Mouse (Mus musculus): Measurements from ENCODE around the gene Pmel. TPM values are rescaled to one million over a fixed set of nuclear protein-coding genes. Genes with fewer than 3 reads are reported as not detected.
A peak's percentile ranks its signal among the peaks of the same experiment; 100 is the strongest.
"Not testable (repeated sequence)": the region's sequence is repeated elsewhere in the genome, so short reads cannot be mapped to it uniquely, and the experiment has no call there.

The Pmel gene
- total RNA-seq, 1 experiment from 2014 or later, result not detected

DNA sequence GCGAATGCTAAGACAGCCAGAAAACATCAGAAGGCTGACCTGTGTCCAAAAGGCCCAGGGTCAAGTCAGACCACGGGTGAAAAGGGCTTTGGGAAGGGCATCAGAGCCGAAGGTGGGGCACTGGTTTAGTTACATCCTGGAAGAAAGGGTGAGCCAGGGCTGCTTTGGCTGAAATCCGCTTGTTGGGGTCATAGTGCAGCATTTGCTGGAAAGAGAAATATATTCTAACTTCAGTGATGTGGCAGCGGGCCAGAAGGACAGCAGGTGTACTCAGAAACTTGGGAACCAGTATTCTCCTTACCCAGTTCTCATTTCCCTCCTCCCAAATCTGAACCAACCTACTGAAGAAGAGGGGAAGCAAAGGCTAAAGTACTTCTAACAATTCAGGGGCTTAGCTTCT is 5.0 kb upstream of the Pmel start:
- no peak for ATAC-seq (replicated peaks; ENCODE audit: insufficient number of reproducible peaks, low FRiP score, low TSS enrichment, poor library complexity, severe bottlenecking)

DNA sequence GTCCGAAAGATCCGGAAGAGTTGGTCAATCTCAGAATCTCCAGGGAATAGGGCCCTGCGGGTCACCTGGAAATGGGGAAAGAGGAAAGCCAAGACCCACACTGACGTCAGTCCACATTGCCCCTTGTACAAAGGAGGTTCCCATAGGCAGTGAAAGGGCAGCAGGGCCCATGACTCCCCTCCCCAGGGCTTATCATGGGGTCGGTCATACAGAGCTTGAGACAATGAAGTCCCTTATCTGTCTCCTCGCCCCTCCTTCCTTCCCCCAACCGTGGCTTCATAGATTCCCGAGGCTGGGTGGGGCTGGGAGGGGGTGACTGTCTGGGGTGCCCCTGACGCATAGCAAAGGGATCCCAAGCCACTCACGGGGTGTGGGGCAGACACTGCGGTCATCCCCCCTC is 4.4 kb upstream of the Pmel start:
- no peak for ATAC-seq (replicated peaks; ENCODE audit: insufficient number of reproducible peaks, low FRiP score, low TSS enrichment, poor library complexity, severe bottlenecking)

DNA sequence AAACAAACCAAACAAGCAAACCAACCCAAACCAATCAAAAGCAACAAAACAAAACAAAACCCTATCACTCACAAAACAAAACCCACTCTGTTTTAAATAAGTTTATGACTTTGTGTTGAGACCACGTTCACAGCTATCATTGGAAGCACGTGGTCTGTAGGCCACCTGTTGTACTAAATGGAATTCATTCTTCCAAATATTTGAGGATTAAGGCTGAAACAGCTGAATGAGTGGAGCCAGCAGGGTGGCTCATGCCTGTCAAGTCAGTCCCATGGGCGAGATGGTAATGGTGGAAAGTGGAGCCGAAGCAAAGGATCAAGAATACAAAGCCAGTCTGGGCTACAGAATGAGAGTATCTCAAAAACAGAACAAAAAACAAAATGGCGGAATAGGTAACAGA is 3.3 kb upstream of the Pmel start:
- ATAC-seq (replicated peaks; ENCODE audit: insufficient number of reproducible peaks, low FRiP score, low TSS enrichment, poor library complexity, severe bottlenecking), result no peak

DNA sequence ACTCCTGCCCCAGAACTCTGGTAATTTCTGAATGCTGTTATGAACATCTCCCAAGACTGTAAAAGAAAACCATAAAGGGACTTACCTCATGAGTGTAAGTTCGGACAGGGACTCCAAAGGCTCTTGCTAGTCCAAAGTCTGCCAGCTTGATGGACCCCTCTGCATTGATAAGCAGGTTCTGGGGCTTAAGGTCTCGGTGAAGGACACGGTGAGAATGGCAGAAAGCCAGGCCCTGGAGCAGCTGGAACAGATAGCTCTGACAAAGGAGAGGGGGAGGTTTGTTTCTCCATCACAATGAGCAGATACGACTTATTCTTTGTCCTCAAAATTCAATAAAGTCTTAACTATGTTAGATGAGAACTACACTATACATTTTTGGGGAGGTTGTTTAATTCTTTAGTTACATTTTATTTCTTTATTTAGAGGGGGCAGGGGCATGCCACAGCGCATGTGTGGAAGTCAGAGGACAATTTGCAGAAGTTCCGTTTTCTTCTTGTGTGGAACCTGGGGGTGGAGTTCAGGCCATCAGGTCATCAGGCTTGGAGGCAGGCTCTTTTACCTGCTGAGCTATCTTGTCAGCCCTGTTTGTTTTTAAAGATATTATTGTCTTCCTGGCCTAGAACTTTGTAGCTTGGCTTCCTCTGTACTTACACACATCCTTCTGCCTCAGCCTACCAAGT is 1.5 kb upstream of the Pmel start:
- no peak for ATAC-seq (replicated peaks; ENCODE audit: insufficient number of reproducible peaks, low FRiP score, low TSS enrichment, poor library complexity, severe bottlenecking)

DNA sequence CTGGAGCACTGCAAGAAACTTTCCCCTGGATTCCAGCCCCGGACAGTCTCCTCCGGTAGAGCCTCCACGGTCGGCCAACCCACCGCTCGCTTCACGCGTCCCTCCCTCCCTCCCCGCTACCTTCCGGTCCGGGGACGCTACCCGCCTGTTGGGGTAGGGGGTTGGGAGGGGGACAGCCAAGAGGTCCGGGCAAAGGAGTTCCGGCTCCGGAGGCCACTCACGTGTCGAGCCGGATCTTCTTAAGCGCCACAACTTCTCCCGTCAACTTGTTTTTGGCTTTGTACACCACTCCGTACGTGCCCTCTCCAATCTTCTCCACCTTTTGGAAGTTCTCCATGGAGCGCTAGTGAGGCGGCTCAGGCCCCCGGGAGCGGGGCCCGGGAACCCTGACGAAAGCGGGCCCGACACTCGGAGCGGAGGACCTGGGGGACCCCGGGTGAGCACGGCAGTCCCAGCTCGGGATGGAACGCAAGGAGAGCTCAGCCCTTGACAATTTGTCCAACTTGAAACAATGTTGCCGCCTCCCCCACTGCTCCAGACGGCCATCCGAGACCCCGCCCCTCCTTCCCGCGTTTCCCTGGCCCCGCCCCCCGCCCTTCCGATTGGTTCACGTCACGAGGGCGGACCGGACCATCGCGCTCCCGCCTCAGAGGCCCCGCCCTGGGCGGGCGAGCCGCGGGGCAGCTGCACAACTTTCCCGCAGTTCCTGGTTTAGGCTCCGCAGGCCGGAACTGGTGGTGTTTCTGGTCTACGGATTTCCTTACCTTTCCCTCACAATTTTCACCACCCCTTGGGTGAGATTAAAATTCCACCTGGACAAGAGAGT is 709 bp downstream of the Pmel start, which contains the start of gene Cdk2:
Gene Cdk2, minus strand, starts transcription at position 541 of the 826 bp plus-strand sequence.
- ATAC-seq (replicated peaks; ENCODE audit: insufficient number of reproducible peaks, low FRiP score, low TSS enrichment, poor library complexity, severe bottlenecking), result peak; percentile 73

DNA sequence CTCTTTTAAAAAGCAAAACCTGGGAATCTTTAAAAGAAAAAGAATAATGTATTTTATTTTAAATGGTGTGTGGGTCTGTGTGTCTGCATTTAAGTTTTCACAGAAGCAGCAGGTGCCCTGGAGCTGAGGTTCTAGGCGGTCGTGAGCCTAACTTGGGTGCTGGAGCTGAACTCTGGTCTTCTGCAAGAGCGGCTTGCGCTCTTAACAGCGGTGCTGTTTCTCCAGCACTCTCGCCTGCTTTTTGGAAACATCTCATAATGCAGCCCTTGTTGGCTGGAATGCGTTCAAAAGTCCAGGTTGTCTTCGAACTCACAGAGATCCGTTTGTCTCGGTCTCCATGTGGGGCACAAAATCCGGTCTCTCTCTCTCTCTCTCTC is 1.3 kb downstream of the Pmel start:
- ATAC-seq (replicated peaks; ENCODE audit: insufficient number of reproducible peaks, low FRiP score, low TSS enrichment, poor library complexity, severe bottlenecking), result no peak

DNA sequence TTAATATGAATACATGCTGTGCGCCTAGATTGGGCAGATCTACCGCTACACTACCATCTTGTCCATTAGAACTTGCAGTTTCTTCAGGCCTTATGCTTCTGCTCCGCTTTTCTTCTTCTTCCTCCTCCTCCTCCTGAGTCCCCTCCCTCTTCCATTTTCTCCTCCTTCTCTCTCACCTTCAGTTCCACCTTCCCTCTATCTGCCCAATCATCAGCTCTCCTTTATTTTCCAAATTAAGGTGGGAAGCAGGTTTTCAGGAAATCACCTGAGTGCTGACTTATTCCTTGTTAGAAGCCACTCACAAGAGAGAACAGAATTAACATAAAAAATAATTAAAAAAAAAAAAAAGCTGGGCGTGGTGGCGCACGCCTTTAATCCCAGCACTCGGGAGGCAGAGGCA is 7.3 kb downstream of the Pmel start:
- not testable (repeated sequence) for ATAC-seq (replicated peaks; ENCODE audit: insufficient number of reproducible peaks, low FRiP score, low TSS enrichment, poor library complexity, severe bottlenecking)

DNA sequence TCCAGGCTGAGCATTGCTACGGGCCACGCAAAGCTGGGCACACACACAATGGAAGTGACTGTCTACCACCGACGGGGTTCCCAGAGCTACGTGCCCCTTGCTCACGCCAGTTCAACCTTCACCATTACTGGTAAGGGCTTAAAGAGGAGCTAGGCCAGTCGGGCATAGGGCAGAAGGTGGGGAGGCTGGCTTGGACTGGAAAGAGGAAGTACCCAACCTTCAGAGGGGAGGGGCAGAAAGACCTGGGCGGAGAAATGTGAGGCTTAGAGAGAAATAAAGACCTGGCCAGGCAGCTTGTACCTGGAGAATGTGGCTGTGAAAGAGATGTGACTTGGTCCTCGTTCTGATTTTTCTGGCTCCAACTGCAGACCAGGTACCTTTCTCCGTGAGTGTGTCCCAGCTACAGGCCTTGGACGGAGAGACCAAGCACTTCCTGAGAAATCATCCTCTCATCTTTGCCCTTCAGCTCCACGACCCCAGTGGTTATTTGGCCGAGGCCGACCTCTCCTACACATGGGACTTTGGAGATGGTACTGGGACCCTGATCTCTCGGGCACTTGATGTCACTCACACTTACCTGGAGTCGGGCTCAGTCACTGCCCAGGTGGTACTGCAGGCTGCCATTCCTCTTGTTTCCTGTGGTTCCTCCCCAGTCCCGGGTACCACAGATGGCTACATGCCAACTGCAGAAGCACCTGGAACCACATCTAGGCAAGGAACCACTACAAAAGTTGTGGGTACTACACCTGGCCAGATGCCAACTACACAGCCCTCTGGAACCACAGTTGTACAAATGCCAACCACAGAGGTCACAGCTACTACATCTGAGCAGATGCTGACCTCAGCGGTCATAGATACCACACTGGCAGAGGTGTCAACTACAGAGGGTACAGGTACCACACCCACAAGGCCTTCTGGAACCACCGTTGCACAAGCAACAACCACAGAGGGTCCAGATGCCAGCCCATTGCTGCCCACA is 11.9 kb downstream of the Pmel start:
- peak; percentile 82 for ATAC-seq (replicated peaks; ENCODE audit: insufficient number of reproducible peaks, low FRiP score, low TSS enrichment, poor library complexity, severe bottlenecking)

DNA sequence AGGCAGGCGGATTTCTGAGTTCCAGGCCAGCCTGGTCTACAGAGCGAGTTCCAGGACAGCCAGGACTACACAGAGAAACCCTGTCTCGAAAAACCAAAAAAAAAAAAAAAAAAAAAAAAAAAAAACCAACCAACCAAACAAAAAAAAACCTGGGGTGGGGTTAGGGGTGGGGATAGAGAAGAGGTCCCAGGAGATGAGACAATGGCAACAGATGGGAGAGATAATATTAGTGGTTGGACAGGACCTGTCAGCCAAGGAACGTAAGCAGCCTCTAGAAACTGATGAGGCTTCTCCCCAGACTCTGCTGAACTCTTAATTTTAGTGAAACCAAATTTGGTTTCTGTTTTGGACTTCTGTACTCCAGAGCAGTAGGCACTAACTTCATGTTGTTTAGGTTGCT is 21.5 kb downstream of the Pmel start:
- not testable (repeated sequence) for ATAC-seq (replicated peaks; ENCODE audit: insufficient number of reproducible peaks, low FRiP score, low TSS enrichment, poor library complexity, severe bottlenecking)

DNA sequence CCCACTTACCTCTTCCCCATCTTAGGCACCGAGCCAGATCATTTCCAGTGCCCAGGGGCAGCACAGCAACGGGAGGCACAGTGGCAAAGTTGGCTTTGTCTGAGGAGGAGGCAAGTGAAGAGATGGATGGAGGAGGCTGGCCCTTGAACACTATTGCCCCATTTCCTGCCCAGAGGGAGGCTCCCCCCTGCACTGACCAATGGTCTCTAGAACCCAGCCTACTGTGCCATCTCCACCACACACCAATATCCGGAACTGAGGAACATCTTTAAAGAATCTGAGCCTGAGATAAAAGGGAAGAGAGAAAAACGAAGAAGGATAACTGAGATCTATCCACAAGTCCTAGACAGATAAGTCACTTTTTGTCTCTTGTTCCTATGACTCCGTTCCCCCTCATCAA is 24.1 kb downstream of the Pmel start:
- no peak for ATAC-seq (replicated peaks; ENCODE audit: insufficient number of reproducible peaks, low FRiP score, low TSS enrichment, poor library complexity, severe bottlenecking)

DNA sequence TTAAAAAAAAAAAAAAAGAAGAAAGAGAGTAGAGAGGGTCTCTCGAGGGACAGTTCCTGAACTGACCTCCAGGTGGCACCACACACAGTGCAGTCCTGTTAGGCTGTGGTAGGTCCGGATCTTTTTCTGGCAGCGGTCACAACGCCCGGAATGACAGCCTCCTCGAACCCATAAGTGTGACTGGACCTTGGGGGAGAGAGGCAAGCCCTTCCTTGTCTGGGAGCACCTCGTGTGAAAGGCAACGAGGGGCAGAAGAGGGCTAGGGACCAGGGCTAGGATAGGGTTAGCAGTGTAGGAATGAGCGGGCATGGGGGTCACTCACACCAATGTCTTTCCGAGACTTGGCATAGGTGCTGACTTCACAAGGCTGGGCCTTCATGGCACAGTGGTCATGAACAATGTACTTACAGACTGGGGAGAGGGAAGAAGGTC is 27.0 kb downstream of the Pmel start:
- ATAC-seq (replicated peaks; ENCODE audit: insufficient number of reproducible peaks, low FRiP score, low TSS enrichment, poor library complexity, severe bottlenecking), result peak; percentile 77

DNA sequence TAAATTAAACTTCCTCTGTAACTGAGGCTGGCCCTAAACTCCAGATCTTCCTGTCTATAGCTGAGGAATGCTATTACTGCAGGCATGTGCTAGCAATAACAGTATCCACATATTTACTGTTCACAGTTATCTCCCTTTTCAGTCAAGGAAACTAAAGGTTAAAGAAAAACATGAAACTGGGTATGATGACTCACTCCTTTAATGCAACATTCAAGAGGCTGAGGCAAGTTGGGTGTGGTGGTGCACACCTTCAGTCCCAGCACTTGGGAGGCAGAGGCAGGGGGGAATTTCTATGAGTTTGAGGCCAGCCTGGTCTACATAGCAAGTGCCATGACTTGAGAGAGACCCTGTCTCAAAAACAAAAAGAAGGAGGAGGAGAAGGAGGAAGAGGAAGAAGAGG is 28.0 kb downstream of the Pmel start:
- ATAC-seq (replicated peaks; ENCODE audit: insufficient number of reproducible peaks, low FRiP score, low TSS enrichment, poor library complexity, severe bottlenecking), result no peak

DNA sequence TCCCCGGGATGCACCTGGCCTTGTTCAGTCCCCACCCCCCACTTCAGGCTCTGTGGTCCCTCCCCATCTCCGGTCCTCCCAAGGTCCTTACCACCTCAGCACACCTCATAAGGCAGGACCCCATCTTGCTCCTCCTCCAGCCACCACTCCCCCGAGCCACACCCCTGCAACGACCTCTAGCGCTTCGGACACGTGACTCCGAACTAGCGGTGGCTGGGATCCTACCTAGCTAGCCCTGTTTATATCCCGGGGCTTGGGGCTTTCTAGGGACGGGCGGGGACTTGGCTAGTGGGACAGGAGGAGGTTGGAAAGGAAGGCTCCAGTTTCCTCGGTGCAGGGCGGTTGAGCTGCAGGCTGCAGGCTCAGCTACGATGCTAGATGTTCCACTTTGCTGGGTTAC is 33.4 kb downstream of the Pmel start:
- ATAC-seq (replicated peaks; ENCODE audit: insufficient number of reproducible peaks, low FRiP score, low TSS enrichment, poor library complexity, severe bottlenecking), result no peak

DNA sequence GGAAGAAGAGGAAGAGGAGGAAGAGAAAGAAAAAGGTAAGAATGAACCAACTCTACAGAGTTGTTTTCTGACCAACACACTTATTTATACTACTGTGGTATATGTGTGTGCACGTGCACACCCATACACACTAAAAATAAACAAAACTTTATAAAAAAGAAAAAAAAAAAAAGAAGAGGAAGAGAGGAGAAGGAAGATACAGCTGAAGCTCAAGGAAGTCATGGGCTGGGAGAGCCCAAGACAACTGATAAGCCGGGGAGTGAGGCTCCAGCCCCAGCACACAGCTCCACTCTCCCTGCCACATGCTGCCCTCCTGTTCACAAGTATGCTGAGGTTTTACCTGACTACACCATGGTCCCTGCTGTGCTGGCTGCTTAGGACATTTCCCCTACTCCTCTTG is 36.3 kb downstream of the Pmel start:
- ATAC-seq (replicated peaks; ENCODE audit: insufficient number of reproducible peaks, low FRiP score, low TSS enrichment, poor library complexity, severe bottlenecking), result no peak

DNA sequence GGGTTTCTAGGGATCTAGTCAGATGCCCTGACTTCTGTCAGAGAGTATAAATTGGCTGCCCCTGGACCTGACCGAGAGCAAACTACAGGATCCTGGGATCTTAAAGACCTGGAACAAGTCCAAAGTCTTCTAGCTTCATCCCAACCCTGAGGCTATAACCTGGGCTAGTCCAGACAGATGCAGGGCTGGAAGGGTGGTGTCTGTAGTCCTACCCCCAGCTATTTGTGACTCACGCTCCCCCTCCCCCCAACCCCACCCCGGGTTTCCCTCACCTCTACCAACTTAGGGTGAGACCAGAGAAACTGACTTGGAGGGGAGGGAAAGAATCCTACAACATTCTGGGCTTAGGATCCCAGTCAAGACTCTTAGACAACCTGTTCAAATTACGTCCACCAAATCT is 38.6 kb downstream of the Pmel start:
- ATAC-seq (replicated peaks; ENCODE audit: insufficient number of reproducible peaks, low FRiP score, low TSS enrichment, poor library complexity, severe bottlenecking), result no peak

DNA sequence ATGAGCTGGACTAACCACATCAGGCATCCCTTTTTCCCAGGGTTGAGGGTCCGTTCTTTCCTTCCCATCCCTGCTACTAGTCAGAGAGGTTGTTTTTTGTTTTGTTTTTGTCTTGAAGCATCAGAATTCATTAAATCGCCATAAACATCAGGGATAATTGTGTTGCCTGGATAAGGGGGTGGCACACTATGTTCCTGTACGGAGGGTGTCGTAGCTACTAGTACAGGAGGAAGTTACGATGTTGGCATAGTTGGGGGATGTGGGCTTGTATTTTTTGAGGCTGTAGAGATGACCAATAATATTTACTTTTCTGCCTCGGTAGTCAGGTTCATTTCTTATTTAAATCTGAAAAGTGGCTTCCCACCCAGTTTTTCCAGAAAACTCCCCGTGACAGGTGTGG is 39.2 kb downstream of the Pmel start:
- no peak for ATAC-seq (replicated peaks; ENCODE audit: insufficient number of reproducible peaks, low FRiP score, low TSS enrichment, poor library complexity, severe bottlenecking)

DNA sequence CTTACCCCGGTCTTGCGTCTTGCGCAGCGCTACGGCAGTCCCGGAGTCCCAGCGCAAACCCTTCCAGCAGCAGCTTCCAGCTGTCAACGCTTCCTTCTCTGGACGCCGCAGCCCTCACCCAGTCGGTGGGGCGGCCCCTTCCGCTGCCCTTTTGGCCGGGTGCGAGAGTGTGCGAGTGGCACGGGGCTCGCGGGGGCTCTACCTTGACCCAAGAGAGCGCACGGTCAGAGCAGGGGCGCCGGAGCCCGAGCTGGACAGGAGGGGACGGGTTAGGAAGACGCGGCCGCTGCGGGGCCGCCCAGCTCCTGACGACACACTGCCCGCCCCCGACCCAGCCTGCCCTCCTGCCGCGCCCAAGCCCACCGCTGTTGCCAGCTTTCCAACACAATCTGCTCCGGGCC is 39.8 kb downstream of the Pmel start:
- no peak for ATAC-seq (replicated peaks; ENCODE audit: insufficient number of reproducible peaks, low FRiP score, low TSS enrichment, poor library complexity, severe bottlenecking)

DNA sequence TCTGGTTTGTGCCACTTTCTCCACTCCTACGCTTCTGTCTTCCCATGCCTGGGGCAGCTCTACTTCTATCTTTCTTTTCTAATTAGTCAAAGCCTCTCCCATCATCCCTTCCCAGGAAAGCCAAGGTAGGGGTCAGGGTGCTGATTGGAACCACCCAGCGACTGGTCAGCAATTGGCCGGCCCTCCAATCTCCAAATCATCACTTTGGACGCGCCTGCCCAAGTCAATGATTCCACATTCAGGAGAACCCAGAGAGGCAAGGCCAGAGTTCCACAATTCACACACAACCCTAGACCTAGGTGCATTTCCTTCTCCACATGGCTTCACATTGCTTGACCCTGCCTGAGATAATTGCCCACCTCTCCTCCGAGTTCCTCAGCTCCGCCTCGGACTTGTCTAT is 40.2 kb downstream of the Pmel start:
- ATAC-seq (replicated peaks; ENCODE audit: insufficient number of reproducible peaks, low FRiP score, low TSS enrichment, poor library complexity, severe bottlenecking), result no peak

Measured in monocyte, adult 5-6 weeks (primary cell).